Mouse (Mus musculus): ENCODE measurements at regions not wholly inside any gene's neighbourhood (a gene's known extent, or its start where the extent isn't known, plus 50 kb on each side); places are given as distances from the start of the nearest gene placed in this dataset.

- peak in 1 of 2 experiments; percentile 15 for DNase-seq (ENCODE audit: low spot score in 2 of 2)
These were observed 117.9 kb downstream of the Usp31 start for GRCm38 (mm10) chr7:121589088-121589605.

- no peak for DNase-seq (ENCODE audit: low spot score in 2 of 2)
These were observed 119.3 kb downstream of the Usp31 start for GRCm38 (mm10) chr7:121587713-121588112.

- no peak for DNase-seq (ENCODE audit: low spot score in 2 of 2)
These were observed 121.3 kb downstream of the Usp31 start for GRCm38 (mm10) chr7:121585721-121586120.

- DNase-seq (ENCODE audit: low spot score in 2 of 2) = no peak
These were observed 127.6 kb downstream of the Usp31 start for GRCm38 (mm10) chr7:121579497-121579896.

- DNase-seq (ENCODE audit: low spot score in 2 of 2) = no peak
These were observed 134.2 kb downstream of the Usp31 start for GRCm38 (mm10) chr7:121572681-121573335.

GRCm38 (mm10) chr7:121571741-121572140 is 135.3 kb downstream of the Usp31 start:
- no peak for DNase-seq (ENCODE audit: low spot score in 2 of 2)

- DNase-seq (ENCODE audit: low spot score in 2 of 2) = no peak
These were observed 135.8 kb downstream of the Usp31 start for GRCm38 (mm10) chr7:121571292-121571691.

- no peak for DNase-seq (ENCODE audit: low spot score in 2 of 2)
These were observed 137.8 kb downstream of the Usp31 start for GRCm38 (mm10) chr7:121569248-121569647.

- no peak for DNase-seq (ENCODE audit: low spot score in 2 of 2)
These were observed 139.0 kb downstream of the Usp31 start for GRCm38 (mm10) chr7:121568064-121568463.

- DNase-seq (ENCODE audit: low spot score in 2 of 2) = peak in 1 of 2 experiments; percentile 66
These were observed 143.5 kb downstream of the Usp31 start for GRCm38 (mm10) chr7:121563526-121563925.

GRCm38 (mm10) chr7:121555420-121555819 is 151.6 kb downstream of the Usp31 start:
- no peak for DNase-seq (ENCODE audit: low spot score in 2 of 2)
